Mouse (Mus musculus) embryonic facial prominence, embryonic 10.5 days (tissue): ENCODE results near the gene Boc. TPM values are rescaled to one million over a fixed set of nuclear protein-coding genes. Genes with fewer than 3 reads are reported as not detected.

Experiments
- DNase-seq: peaks from one replicate; pipeline ENCODE4 v3.0.0-alpha.2; 2017; ENCODE audit warnings: low spot score
- H3K27ac ChIP-seq: fragments of 300-500 bp; sonication (generic); replicated peaks from 2 replicates; pipeline ENCODE4 v1.5.1; 2016; ENCODE audit warnings: mild to moderate bottlenecking
- H3K27me3 ChIP-seq: fragments of 300-500 bp; sonication (generic); replicated peaks from 2 replicates; pipeline ENCODE4 v1.6.1; 2016; ENCODE audit warnings: low read depth, mild to moderate bottlenecking; ENCODE audit not compliant: poor library complexity, severe bottlenecking
- H3K36me3 ChIP-seq: fragments of 300-500 bp; sonication (generic); replicated peaks from 2 replicates; pipeline ENCODE4 v1.6.1; 2016; ENCODE audit warnings: mild to moderate bottlenecking, moderate library complexity
- H3K4me1 ChIP-seq: fragments of 300-500 bp; sonication (generic); 2 replicates; pipeline ENCODE4 v1.6.1; 2016
- H3K4me3 ChIP-seq: fragments of 300-500 bp; sonication (generic); 2 replicates; pipeline ENCODE4 v1.5.1; 2016; ENCODE audit warnings: mild to moderate bottlenecking, moderate library complexity
- H3K9me3 ChIP-seq: fragments of 300-500 bp; sonication (generic); 2 replicates; pipeline ENCODE4 v1.6.1; 2016; ENCODE audit warnings: mild to moderate bottlenecking
- WGBS: fragments of 180-500 bp; shearing (Covaris S2); methylation state at CpG from one replicate; pipeline ENCODE4 v1.1.7; 2016; 5-methylcytosine and 5-hydroxymethylcytosine counted together
- polyA plus RNA-seq: library from polyadenylated mRNA; unstranded; fragments of >200 nt; fragmentation: Nextera tagmentation; extraction: Ambion mirVana; gene quantifications from 2 replicates; pipeline ENCODE4 v1.2.1, GENCODE M21; 2016

Gene Boc
- polyA plus RNA-seq, 1 experiment from 2014 or later = 14.3 TPM

DNA sequence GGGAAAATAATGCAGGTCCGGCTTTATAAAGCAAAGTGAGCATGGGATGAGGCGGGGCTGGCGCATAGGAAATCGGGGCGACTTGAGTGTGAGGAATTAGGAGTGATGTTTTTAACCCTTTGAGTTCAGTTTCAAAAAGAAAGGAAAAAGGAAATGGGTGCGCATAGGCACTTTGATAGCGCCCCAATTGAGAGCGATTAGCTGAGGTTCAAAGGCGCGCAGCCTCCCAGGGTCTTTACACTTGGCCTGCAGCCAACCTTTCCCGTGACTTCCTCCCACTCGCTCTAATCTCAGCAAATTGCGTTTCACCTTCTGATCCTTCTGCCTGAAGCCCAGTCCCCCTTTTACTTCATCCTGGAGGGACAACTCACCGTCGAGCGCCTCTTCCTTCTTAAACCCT, 25.8 kb downstream of the Boc start:
- Histone ChIP-seq H3K9me3 (peaks cover 8% of the 10 kb centered on the region), H3K36me3 (peaks cover 25% of the 10 kb centered on the region), H3K27me3 (no peaks in the 10 kb centered on the region), H3K4me3 (no peak overlapping the region), H3K4me1 (peaks cover 81% of the 10 kb centered on the region), H3K27ac (0 out of 2 replicates have a peak overlapping the region, but pooled peaks have one; percentile 73)
- 76% methylated on average over 16 of the region's 16 CpGs for WGBS
- DNase-seq = no peak

DNA sequence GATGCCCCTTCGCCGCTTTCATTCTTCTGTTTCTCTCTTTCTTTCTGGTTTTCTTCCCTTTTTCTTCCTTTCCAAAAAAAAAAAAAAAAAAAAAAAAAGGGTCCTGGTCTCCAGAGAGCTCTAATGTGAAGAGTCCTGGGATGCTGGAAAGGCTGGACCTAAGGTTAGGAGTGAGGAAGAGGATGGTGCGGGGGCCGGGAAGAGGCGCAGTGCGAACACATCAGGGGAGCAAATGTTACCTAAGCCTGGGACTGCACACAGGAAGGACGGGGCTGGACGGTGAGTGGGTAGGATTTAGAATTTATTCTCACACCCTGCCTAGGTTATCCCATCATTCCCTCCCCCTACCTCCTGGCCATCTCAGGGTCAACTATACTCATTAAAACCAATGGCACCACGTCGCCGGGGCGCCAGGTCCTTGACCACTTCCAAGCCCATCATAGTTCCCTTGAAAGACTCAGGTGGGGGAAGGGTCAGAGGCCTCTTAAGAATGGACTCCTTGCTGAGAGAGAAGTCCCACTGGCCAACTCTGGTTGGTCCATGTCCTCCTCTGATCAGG, 27.4 kb downstream of the Boc start:
- peak overlapping the region; percentile 85 for H3K27ac ChIP-seq
- no peak for DNase-seq
- H3K4me3 ChIP-seq = peak overlapping the region; percentile 45
- peaks cover 24% of the 10 kb centered on the region for H3K36me3 ChIP-seq
- no peaks in the 10 kb centered on the region for H3K27me3 ChIP-seq
- 25% methylated on average over 12 of the region's 12 CpGs for WGBS
- peaks cover 85% of the 10 kb centered on the region for H3K4me1 ChIP-seq
- H3K9me3 ChIP-seq = peaks cover 8% of the 10 kb centered on the region

DNA sequence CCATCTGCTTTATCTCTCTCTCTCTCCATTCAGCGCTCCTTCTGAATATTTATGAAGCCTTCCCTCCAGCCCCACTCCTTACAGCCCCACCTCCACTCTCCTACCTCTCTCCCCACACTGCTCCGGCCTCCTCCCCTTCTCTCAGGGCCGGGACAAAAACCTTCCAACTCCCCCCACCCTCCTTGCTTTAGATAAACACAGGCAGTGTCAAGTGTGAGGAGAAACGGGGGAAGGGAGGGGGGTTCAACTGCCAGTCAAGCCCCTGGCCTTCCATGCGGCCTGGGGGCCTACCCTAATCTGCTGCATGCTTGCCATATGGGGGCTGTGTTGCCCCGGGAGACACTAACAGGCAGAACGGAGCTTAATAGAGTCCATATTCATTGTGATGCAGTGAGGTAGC, 27.9 kb downstream of the Boc start:
- WGBS = under 1% methylated on average over 7 of the region's 7 CpGs
- Histone ChIP-seq H3K9me3 (peaks cover 8% of the 10 kb centered on the region), H3K36me3 (peaks cover 20% of the 10 kb centered on the region), H3K4me1 (peaks cover 83% of the 10 kb centered on the region), H3K27me3 (no peaks in the 10 kb centered on the region), H3K4me3 (peak overlapping the region; percentile 45), H3K27ac (peak overlapping the region; percentile 85)
- peak; percentile 94 for DNase-seq

DNA sequence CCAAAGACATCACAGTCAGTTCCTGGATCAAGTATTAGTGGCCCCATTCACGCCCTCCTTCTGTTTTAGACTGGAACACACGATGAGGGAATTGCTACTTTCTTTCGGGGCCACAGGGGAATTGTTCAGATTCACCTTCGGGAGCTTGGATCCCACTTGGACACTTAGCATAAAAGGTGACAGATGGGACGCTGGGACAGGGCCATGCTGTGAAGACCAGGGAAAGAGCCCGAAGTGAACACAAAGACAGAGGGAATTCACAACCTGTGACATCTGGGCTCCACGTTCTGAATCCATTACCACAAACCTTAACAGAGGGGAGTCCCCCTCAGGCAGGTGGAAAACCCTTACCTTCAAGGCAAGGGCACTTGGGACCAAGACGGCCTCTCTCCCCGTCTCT, 28.5 kb downstream of the Boc start:
- H3K4me3 ChIP-seq = peak overlapping the region; percentile 45
- no peaks in the 10 kb centered on the region for H3K27me3 ChIP-seq
- H3K4me1 ChIP-seq = peaks cover 76% of the 10 kb centered on the region
- peaks cover 20% of the 10 kb centered on the region for H3K36me3 ChIP-seq
- peak overlapping the region; percentile 85 for H3K27ac ChIP-seq
- WGBS = 12% methylated on average over 9 of the region's 9 CpGs
- no peak for DNase-seq
- peaks cover 8% of the 10 kb centered on the region for H3K9me3 ChIP-seq

DNA sequence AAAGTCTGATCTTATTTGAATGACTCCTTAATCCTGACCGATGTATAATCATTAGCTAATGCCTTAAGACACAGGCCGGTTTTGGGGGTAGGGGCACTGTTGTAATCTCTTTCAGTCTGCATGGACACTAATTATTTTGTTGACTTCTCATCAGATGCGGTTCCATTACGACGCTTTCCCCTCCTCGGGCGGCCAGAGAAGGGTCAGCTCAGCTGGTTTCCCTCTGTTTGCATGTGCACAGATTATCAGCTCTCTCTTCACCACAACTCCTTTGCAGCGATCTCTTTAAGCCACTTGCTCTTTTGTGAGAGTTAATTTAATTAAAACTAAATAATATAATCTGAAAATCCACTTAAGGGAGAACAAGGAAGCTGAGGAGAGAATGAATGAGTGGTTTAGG, 29.0 kb downstream of the Boc start:
- Histone ChIP-seq H3K27me3 (no peaks in the 10 kb centered on the region), H3K4me1 (peaks cover 71% of the 10 kb centered on the region), H3K4me3 (peak overlapping the region; percentile 45; the same call in 1 of the 2 replicates), H3K9me3 (peaks cover 8% of the 10 kb centered on the region), H3K36me3 (peaks cover 20% of the 10 kb centered on the region), H3K27ac (peak overlapping the region; percentile 85)
- DNase-seq = no peak
- WGBS = 29% methylated on average over 8 of the region's 8 CpGs

DNA sequence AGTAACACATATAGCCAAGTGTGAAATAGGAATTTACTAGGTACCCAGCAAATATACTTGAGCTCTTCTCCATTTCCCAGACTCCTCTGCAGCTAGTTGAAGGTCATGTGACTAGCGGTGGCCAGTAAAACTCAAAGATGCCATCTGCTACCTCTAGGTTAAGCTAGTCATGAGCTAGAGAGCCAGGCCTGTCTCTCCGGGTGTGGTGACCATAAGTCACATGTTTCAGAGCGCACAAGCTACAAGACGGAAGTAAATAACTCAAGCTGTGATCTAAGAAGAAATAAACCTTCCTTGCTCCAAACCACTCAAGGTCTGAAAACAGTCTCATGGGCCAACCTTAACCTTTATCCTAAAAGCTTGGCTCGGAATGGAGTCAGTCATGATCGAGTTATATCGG, 29.7 kb downstream of the Boc start:
- H3K9me3 ChIP-seq = peaks cover 8% of the 10 kb centered on the region
- no peak for DNase-seq
- H3K27me3 ChIP-seq = no peaks in the 10 kb centered on the region
- 94% methylated on average over 7 of the region's 7 CpGs for WGBS
- H3K27ac ChIP-seq = no peak overlapping the region; the same call in 1 of the 2 replicates
- H3K4me1 ChIP-seq = peaks cover 64% of the 10 kb centered on the region
- no peak overlapping the region for H3K4me3 ChIP-seq
- peaks cover 20% of the 10 kb centered on the region for H3K36me3 ChIP-seq

DNA sequence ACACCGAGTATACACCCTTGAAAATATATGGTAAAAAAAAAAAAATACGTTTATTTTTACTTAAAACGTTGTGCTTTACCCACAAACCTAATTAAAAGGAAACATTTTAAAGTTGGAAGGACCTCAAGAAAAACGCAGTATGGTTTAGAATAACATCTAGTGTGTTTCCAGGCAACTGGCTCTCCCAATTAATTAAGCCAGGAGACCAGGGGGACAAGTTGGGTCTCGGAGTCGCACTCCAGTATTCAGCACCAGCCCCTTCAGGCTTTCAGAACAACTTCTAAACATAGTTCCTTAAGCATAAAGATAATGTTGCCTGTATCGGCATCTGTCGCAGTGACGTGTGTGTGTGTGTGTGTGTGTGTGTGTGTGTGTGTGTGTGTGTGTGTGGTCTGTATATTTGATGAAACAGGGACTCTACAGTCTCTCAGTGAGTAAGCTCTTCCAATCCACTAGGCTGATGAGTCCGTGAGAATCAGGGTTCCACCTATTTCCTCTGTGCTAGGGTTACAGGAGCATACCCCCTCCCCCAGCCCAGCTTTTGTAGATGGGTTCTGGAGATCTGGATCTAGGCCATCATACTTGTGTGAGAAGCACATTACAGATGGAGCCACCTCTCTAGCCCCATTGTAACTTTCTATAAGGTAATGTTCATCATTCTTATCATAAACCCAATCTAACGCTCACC, 31.3 kb downstream of the Boc start:
- H3K27me3 ChIP-seq = no peaks in the 10 kb centered on the region
- H3K27ac ChIP-seq = peak overlapping the region; percentile 57
- no peak overlapping the region for H3K4me3 ChIP-seq
- peaks cover 8% of the 10 kb centered on the region for H3K36me3 ChIP-seq
- WGBS = 59% methylated on average over 11 of the region's 11 CpGs
- DNase-seq = no peak
- H3K9me3 ChIP-seq = peaks cover 3% of the 10 kb centered on the region
- peaks cover 49% of the 10 kb centered on the region for H3K4me1 ChIP-seq

DNA sequence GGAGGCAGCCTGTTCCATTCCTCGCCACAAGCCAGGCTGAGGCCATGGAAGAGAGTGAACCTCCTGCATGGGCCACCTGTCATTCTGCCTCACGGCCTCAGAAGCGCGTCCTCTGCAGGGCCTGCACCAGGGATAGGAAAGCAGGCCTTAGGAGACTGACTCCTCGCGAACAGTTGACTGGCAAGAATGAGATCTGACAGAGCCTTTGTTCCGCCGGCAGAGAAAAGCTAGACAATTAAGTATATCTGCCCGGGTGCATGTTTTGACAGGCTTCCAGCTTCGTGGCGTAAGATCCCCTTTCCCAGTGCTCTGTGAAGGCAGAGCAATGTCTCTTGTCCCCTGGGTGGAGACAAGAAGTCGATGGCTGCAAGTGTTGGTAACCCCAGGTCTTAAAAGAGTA, 32.0 kb downstream of the Boc start:
- 0 out of 2 replicates have a peak overlapping the region, but pooled peaks have one; percentile 21 for H3K4me3 ChIP-seq

DNA sequence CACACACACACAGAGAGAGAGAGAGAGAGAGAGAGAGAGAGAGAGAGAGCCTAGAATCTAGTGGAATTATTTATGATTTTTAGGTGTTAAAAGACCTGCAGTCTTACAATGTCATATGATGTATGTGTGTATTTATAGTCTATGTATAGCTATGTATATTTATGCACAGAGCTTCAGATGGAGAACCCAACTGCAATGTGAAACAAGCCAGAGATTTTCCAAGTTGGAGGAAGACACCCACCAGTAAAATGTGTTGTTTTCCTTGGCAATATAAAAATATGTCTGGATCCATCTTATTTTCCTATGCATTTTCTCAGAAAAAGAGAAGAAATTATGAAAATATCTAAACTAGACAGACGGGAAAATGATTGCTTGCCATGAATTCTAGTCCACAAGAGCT, 32.7 kb downstream of the Boc start:
- Histone ChIP-seq H3K36me3 (peaks cover 10% of the 10 kb centered on the region), H3K27ac (no peak overlapping the region), H3K27me3 (no peaks in the 10 kb centered on the region), H3K9me3 (no peaks in the 10 kb centered on the region), H3K4me3 (no peak overlapping the region), H3K4me1 (peaks cover 42% of the 10 kb centered on the region)
- WGBS = 87% methylated on average over 1 of the region's 1 CpGs
- DNase-seq = no peak

More for the DNA sequence above, 32.0 kb downstream of the Boc start:
- peak; percentile 50 for DNase-seq
- Histone ChIP-seq H3K4me1 (peaks cover 48% of the 10 kb centered on the region), H3K9me3 (no peaks in the 10 kb centered on the region), H3K27ac (peak overlapping the region; percentile 16; the same call in 1 of the 2 replicates), H3K27me3 (no peaks in the 10 kb centered on the region), H3K36me3 (peaks cover 4% of the 10 kb centered on the region; the same call in 1 of the 2 replicates)
- 14% methylated on average over 12 of the region's 12 CpGs for WGBS

DNA sequence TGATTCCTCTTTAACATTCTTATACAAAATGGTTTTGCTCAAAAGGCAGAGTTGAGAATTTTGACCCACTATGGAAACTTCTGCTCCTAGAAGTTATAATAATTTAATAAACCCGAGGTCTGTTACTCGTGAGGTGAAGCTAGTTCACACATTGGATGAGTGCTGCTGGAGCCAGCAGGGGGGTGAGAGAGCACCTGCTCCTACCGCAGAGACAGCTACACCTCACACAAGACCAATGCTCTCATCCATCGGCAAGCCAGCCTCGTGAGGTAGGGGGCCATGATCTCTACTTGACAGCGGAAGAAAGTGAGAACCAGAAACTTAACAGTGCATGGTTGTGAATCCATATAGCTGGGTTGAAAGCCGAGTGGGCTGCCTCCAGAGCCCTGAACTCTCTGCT, 35.1 kb downstream of the Boc start:
- H3K9me3 ChIP-seq = no peaks in the 10 kb centered on the region
- no peak for DNase-seq
- H3K4me3 ChIP-seq = no peak overlapping the region
- H3K36me3 ChIP-seq = peaks cover 31% of the 10 kb centered on the region
- 81% methylated on average over 7 of the region's 7 CpGs for WGBS
- peaks cover 19% of the 10 kb centered on the region for H3K4me1 ChIP-seq
- no peaks in the 10 kb centered on the region for H3K27me3 ChIP-seq
- H3K27ac ChIP-seq = no peak overlapping the region

DNA sequence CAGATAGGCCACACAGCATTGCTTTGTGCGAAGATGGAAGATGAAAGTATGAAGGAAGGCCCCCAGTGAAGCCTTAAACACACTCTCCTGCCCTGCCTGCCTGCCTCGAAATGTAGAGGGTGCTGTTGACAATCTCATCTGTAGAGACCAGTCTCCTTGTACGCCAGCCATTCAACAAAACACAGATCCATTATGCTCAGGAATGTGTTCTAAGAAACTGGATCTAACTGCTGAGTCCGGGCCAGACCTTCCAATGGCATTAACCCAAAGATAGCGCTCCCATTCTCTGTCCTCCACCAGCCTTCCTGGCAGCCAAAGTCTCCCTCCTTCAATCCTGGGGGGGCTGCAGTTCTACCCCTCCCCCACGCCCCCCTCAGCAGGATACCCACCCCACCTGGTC, 42.2 kb downstream of the Boc start:
- Histone ChIP-seq H3K27me3 (no peaks in the 10 kb centered on the region), H3K4me1 (no peaks in the 10 kb centered on the region), H3K4me3 (no peak overlapping the region), H3K27ac (no peak overlapping the region), H3K9me3 (no peaks in the 10 kb centered on the region), H3K36me3 (peaks cover 89% of the 10 kb centered on the region)
- DNase-seq = no peak
- WGBS = 80% methylated on average over 6 of the region's 6 CpGs

DNA sequence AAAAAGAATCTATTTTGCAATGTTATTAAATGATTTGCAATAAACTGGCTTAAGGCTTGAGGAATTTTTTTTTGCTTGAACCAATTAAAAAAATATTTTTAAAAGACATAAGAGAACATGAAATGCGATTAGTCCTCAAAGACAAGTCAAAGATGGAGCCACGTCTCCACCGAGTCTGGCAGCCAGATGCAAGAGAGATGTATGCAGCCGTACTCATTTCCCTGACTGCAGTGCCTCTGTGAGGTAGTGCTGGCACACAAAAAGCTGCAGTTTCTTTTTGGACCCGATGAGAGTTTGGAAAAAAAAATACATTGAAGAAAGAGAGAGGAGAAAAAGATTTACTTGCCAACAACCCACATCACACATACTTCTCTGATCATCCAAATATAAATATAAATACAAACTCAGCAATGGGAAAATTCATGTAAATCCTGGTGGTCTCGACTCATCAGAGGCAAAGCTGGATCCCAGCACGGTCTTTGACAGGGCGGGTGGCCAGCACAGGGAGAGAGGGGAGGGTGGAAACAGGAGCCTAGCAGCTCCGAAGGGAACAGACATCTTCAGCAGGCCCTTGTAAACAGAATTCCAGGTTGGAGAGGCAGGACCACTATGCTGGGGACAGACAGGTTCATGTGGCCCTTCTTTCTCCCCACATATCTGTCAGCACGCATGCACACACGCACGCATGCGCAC, 48.0 kb downstream of the Boc start:
- peaks cover 22% of the 10 kb centered on the region for H3K4me1 ChIP-seq
- DNase-seq = no peak
- H3K36me3 ChIP-seq = peaks cover 83% of the 10 kb centered on the region
- H3K4me3 ChIP-seq = no peak overlapping the region
- no peaks in the 10 kb centered on the region for H3K27me3 ChIP-seq
- WGBS = 77% methylated on average over 13 of the region's 13 CpGs
- no peaks in the 10 kb centered on the region for H3K9me3 ChIP-seq
- H3K27ac ChIP-seq = peak overlapping the region; percentile 21; the same call in 1 of the 2 replicates
